Mouse (Mus musculus) thymus, adult 2 months (tissue): ENCODE results near the gene Fstl3.

Experiments used
- CTCF ChIP-seq: fragments of 200-500 bp; IDR thresholded peaks from 2 replicates; pipeline ENCODE4 v1.5.1; 2012; ENCODE audit warnings: mild to moderate bottlenecking, control low read depth, low read length, moderate library complexity, borderline replicate concordance; ENCODE audit not compliant: control insufficient read depth, poor library complexity, insufficient read depth; ENCODE audit errors: extremely low read depth
- POLR2A ChIP-seq: fragments of 200-500 bp; IDR thresholded peaks from 2 replicates; pipeline ENCODE4 v1.6.1; 2012; ENCODE audit warnings: mild to moderate bottlenecking, low read length, control low read depth, moderate library complexity; ENCODE audit not compliant: control insufficient read depth, poor library complexity, insufficient read depth; ENCODE audit errors: extremely low read depth

DNA sequence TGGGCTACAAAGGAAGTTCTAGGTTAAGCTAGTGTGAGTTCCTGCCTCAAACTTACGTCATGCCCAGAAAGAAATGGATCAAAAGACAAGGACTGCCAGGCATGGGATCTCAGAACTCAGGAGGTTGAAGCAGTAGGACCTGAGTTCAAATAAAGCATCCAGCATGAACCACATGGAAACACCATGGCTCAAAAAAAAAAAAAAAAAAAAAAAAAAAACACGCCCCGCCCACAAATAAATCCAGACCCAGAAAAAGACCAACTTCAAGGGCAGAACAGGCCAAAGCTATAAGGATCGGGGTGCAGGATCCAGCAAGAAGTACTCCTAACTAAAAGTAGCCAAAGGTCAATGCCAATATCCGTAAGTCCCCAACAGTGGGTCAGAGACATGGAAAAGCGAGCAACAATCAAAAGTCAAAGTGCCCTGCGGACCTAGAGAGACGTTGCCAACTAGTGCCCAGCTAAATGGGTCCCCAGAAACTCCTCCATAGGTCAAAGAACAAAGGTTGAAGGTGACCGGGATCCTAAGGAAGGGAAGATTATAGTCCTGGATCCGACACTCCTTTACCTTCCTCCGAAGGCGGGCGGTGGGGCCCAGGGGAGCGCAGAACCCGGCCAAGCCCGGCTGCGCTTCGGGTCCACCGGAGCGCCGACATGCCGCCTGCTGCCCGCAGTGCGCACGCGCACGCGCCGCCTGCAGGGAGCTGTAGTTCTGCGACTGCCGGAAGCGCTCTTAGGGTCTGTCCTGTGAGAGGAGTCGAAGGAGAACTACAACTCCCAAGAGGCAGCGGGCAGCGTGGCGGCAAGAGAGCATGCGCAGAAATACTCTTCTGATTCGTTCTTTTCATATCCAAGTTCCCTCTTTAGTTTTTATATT is 30.9 kb upstream of the Fstl3 start, which contains the start of gene Polrmt:
- peak; percentile 79 for TF ChIP-seq POLR2A
- TF ChIP-seq CTCF: peak; percentile 61; the same call in 1 of the 2 replicates
